Mouse (Mus musculus): Measurements from ENCODE around the gene Tmem183a. TPM values are rescaled to one million over a fixed set of nuclear protein-coding genes. Genes with fewer than 3 reads are reported as not detected.

Tmem183a gene
- polyA plus RNA-seq, 1 experiment from 2014 or later: 133 TPM

- Histone ChIP-seq H3K9ac (replicated peaks; ENCODE audit: low read length) (no peak overlapping the region), H3K27me3 (ENCODE audit: control insufficient read depth, insufficient read depth, low read length) (no peaks in the 10 kb centered on the region), H3K9me3 (replicated peaks; ENCODE audit: control insufficient read depth, low read length) (no peaks in the 10 kb centered on the region), H3K27ac (replicated peaks; ENCODE audit: low read depth, low read length) (no peak overlapping the region), H3K36me3 (replicated peaks; ENCODE audit: control insufficient read depth, insufficient read depth, low read depth, low read length) (no peaks in the 10 kb centered on the region), H3K4me1 (ENCODE audit: control insufficient read depth, insufficient read depth, low read length) (no peaks in the 10 kb centered on the region), H3K4me3 (ENCODE audit: low read depth, low read length) (no peak overlapping the region), H3K4me2 (ENCODE audit: low read depth, low read length) (no peak overlapping the region)
- ATAC-seq (replicated peaks; ENCODE audit: insufficient number of reproducible peaks, low FRiP score, low TSS enrichment, low read depth) (no peak), DNase-seq (ENCODE audit: low spot score) (no peak)
These were observed 23.4 kb upstream of the Tmem183a start for GRCm38 (mm10) chr1:134385176-134385575.

- no peak overlapping the region for H3K27ac ChIP-seq (replicated peaks; ENCODE audit: low read depth, low read length)
- no peak overlapping the region for H3K4me3 ChIP-seq (ENCODE audit: low read depth, low read length)
- H3K4me1 ChIP-seq (ENCODE audit: control insufficient read depth, insufficient read depth, low read length): no peaks in the 10 kb centered on the region
- 85% methylated on average over 4 of the region's 4 CpGs for WGBS
- H3K4me2 ChIP-seq (ENCODE audit: low read depth, low read length): no peak overlapping the region
- no peaks in the 10 kb centered on the region for H3K27me3 ChIP-seq (ENCODE audit: control insufficient read depth, insufficient read depth, low read length)
- H3K36me3 ChIP-seq (replicated peaks; ENCODE audit: control insufficient read depth, insufficient read depth, low read depth, low read length): no peaks in the 10 kb centered on the region
- no peak overlapping the region for H3K9ac ChIP-seq (replicated peaks; ENCODE audit: low read length)
- DNase-seq (ENCODE audit: low spot score) (no peak), ATAC-seq (replicated peaks; ENCODE audit: insufficient number of reproducible peaks, low FRiP score, low TSS enrichment, low read depth) (no peak)
- H3K9me3 ChIP-seq (replicated peaks; ENCODE audit: control insufficient read depth, low read length): no peaks in the 10 kb centered on the region
These were observed 22.8 kb upstream of the Tmem183a start for GRCm38 (mm10) chr1:134384581-134384980.

GRCm38 (mm10) chr1:134381795-134382625, 20.2 kb upstream of the Tmem183a start:
- Histone ChIP-seq H3K27me3 (ENCODE audit: control insufficient read depth, insufficient read depth, low read length) (no peaks in the 10 kb centered on the region), H3K36me3 (replicated peaks; ENCODE audit: control insufficient read depth, insufficient read depth, low read depth, low read length) (no peaks in the 10 kb centered on the region), H3K4me2 (ENCODE audit: low read depth, low read length) (peak overlapping the region; percentile 30), H3K4me1 (ENCODE audit: control insufficient read depth, insufficient read depth, low read length) (no peaks in the 10 kb centered on the region), H3K4me3 (ENCODE audit: low read depth, low read length) (peak overlapping the region; percentile 16), H3K9ac (replicated peaks; ENCODE audit: low read length) (peak overlapping the region; percentile 46), H3K27ac (replicated peaks; ENCODE audit: low read depth, low read length) (no peak overlapping the region), H3K9me3 (replicated peaks; ENCODE audit: control insufficient read depth, low read length) (no peaks in the 10 kb centered on the region)
- ATAC-seq (replicated peaks; ENCODE audit: insufficient number of reproducible peaks, low FRiP score, low TSS enrichment, low read depth) (no peak), DNase-seq (ENCODE audit: low spot score) (peak; percentile 27)
- WGBS: 11% methylated on average over 19 of the region's 19 CpGs

DNA sequence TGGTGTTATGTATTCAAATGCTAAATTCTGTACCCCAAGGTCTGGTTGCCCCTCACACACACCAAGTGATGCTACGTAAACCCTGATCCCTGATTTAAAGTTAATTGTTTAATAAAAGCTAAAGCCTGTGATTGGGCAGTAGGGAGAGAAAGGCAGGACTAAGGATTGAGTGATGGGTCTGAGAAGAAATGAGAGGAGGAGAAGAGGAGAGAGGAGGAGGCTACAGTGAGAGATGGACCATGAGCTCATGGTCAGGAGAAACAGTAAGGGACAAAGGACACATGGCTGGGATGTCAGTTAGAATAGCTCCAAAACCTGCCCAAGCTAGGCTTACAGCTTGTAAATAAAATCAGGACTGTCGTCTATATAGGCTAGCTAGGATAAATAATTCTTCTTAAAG, 19.3 kb upstream of the Tmem183a start:
- ATAC-seq (replicated peaks; ENCODE audit: insufficient number of reproducible peaks, low FRiP score, low TSS enrichment, low read depth): no peak

GRCm38 (mm10) chr1:134374124-134374523, 12.3 kb upstream of the Tmem183a start:
- no peak overlapping the region for H3K27ac ChIP-seq (replicated peaks; ENCODE audit: low read depth, low read length)
- no peaks in the 10 kb centered on the region for H3K9me3 ChIP-seq (replicated peaks; ENCODE audit: control insufficient read depth, low read length)
- no peaks in the 10 kb centered on the region for H3K27me3 ChIP-seq (ENCODE audit: control insufficient read depth, insufficient read depth, low read length)
- ATAC-seq (replicated peaks; ENCODE audit: insufficient number of reproducible peaks, low FRiP score, low TSS enrichment, low read depth): no peak
- H3K4me2 ChIP-seq (ENCODE audit: low read depth, low read length): no peak overlapping the region
- H3K4me1 ChIP-seq (ENCODE audit: control insufficient read depth, insufficient read depth, low read length): no peaks in the 10 kb centered on the region
- DNase-seq (ENCODE audit: low spot score): no peak
- no peaks in the 10 kb centered on the region for H3K36me3 ChIP-seq (replicated peaks; ENCODE audit: control insufficient read depth, insufficient read depth, low read depth, low read length)
- WGBS: 70% methylated on average over 2 of the region's 2 CpGs
- no peak overlapping the region for H3K9ac ChIP-seq (replicated peaks; ENCODE audit: low read length)
- no peak overlapping the region for H3K4me3 ChIP-seq (ENCODE audit: low read depth, low read length)

More for the DNA sequence above, 19.3 kb upstream of the Tmem183a start:
- H3K9ac ChIP-seq (replicated peaks; ENCODE audit: low read length): no peak overlapping the region
- H3K9me3 ChIP-seq (replicated peaks; ENCODE audit: control insufficient read depth, low read length): no peaks in the 10 kb centered on the region
- H3K4me1 ChIP-seq (ENCODE audit: control insufficient read depth, insufficient read depth, low read length): no peaks in the 10 kb centered on the region
- H3K36me3 ChIP-seq (replicated peaks; ENCODE audit: control insufficient read depth, insufficient read depth, low read depth, low read length): no peaks in the 10 kb centered on the region
- 83% methylated on average over 2 of the region's 2 CpGs for WGBS
- no peak overlapping the region for H3K4me2 ChIP-seq (ENCODE audit: low read depth, low read length)
- no peak overlapping the region for H3K4me3 ChIP-seq (ENCODE audit: low read depth, low read length)
- no peaks in the 10 kb centered on the region for H3K27me3 ChIP-seq (ENCODE audit: control insufficient read depth, insufficient read depth, low read length)
- DNase-seq (ENCODE audit: low spot score): no peak
- H3K27ac ChIP-seq (replicated peaks; ENCODE audit: low read depth, low read length): no peak overlapping the region

DNA sequence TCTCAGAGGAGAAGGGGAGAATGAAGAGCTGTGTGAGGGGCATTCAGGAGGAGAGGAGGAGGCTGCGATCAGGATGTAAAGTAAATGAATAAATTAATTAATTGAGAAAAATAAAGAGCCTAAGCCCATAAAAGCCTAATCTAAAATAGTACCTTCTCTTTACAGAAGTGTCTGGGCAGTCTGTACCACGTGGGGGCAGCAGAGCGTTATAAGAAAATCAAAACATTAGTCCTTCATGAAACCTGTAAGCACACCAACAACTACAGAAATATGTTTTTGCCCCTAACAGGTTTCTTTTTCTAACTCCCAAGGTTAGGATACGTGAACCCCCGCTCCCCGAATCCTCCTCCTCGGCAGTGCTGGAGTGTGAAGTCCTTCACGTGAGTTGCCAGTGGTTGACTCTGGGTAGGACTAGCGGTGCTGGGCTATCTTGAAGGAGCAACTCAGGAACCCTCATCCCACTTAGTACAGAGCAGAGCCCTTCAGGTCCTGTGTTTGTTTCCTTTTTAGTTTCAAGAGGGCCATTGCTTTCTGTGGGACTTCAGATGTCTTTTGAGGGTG, 7.1 kb upstream of the Tmem183a start:
- ATAC-seq (replicated peaks; ENCODE audit: insufficient number of reproducible peaks, low FRiP score, low TSS enrichment, low read depth) (no peak), DNase-seq (ENCODE audit: low spot score) (peak; percentile 69)
- Histone ChIP-seq H3K27me3 (ENCODE audit: control insufficient read depth, insufficient read depth, low read length) (no peaks in the 10 kb centered on the region), H3K36me3 (replicated peaks; ENCODE audit: control insufficient read depth, insufficient read depth, low read depth, low read length) (no peaks in the 10 kb centered on the region), H3K27ac (replicated peaks; ENCODE audit: low read depth, low read length) (no peak overlapping the region), H3K4me2 (ENCODE audit: low read depth, low read length) (no peak overlapping the region), H3K4me3 (ENCODE audit: low read depth, low read length) (no peak overlapping the region), H3K9ac (replicated peaks; ENCODE audit: low read length) (no peak overlapping the region), H3K9me3 (replicated peaks; ENCODE audit: control insufficient read depth, low read length) (no peaks in the 10 kb centered on the region), H3K4me1 (ENCODE audit: control insufficient read depth, insufficient read depth, low read length) (no peaks in the 10 kb centered on the region)
- WGBS: 53% methylated on average over 9 of the region's 9 CpGs

DNA sequence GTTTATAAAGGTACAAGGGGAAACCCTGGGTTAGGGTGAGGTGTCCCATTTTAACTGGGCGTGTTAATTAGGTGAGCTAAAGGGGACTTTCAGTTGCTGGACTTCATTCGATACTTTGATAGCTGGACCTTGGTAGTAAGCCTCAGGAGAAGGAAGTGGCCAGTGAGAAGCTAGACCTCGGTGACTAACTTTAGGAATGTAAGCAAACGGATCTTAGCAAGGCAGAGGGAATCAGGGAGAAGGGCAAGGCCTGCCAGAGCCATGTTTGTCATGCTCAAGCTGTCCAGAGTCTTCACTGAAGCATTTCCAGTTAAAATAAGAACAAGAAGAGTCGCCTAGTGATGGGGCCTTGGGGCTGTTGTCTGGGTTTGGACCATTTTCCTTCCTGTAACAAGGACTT, 3.7 kb upstream of the Tmem183a start:
- no peak overlapping the region for H3K9ac ChIP-seq (replicated peaks; ENCODE audit: low read length)
- no peaks in the 10 kb centered on the region; the same call in 1 of the 2 replicates for H3K4me1 ChIP-seq (ENCODE audit: control insufficient read depth, insufficient read depth, low read length)
- no peaks in the 10 kb centered on the region for H3K9me3 ChIP-seq (replicated peaks; ENCODE audit: control insufficient read depth, low read length)
- H3K4me2 ChIP-seq (ENCODE audit: low read depth, low read length): no peak overlapping the region
- H3K36me3 ChIP-seq (replicated peaks; ENCODE audit: control insufficient read depth, insufficient read depth, low read depth, low read length): no peaks in the 10 kb centered on the region
- WGBS: 61% methylated on average over 5 of the region's 5 CpGs
- H3K4me3 ChIP-seq (ENCODE audit: low read depth, low read length): no peak overlapping the region
- DNase-seq (ENCODE audit: low spot score) (no peak), ATAC-seq (replicated peaks; ENCODE audit: insufficient number of reproducible peaks, low FRiP score, low TSS enrichment, low read depth) (no peak)
- no peak overlapping the region for H3K27ac ChIP-seq (replicated peaks; ENCODE audit: low read depth, low read length)
- no peaks in the 10 kb centered on the region for H3K27me3 ChIP-seq (ENCODE audit: control insufficient read depth, insufficient read depth, low read length)

- Histone ChIP-seq H3K36me3 (replicated peaks; ENCODE audit: control insufficient read depth, insufficient read depth, low read depth, low read length) (no peaks in the 10 kb centered on the region), H3K4me2 (ENCODE audit: low read depth, low read length) (no peak overlapping the region), H3K27me3 (ENCODE audit: control insufficient read depth, insufficient read depth, low read length) (no peaks in the 10 kb centered on the region), H3K9ac (replicated peaks; ENCODE audit: low read length) (no peak overlapping the region), H3K4me3 (ENCODE audit: low read depth, low read length) (no peak overlapping the region), H3K27ac (replicated peaks; ENCODE audit: low read depth, low read length) (no peak overlapping the region), H3K9me3 (replicated peaks; ENCODE audit: control insufficient read depth, low read length) (no peaks in the 10 kb centered on the region), H3K4me1 (ENCODE audit: control insufficient read depth, insufficient read depth, low read length) (no peaks in the 10 kb centered on the region; the same call in 1 of the 2 replicates)
- ATAC-seq (replicated peaks; ENCODE audit: insufficient number of reproducible peaks, low FRiP score, low TSS enrichment, low read depth) (no peak), DNase-seq (ENCODE audit: low spot score) (no peak)
- 77% methylated on average over 4 of the region's 4 CpGs for WGBS
These were observed 1.4 kb upstream of the Tmem183a start for GRCm38 (mm10) chr1:134363194-134363593.
